Mouse (Mus musculus) NIH3T3 (cell line): ENCODE measurements around the gene B3gat2.

Experiments used
- DNase-seq: peaks from one replicate; pipeline ENCODE4 v3.0.0-alpha.2; 2012; ENCODE audit warnings: low read depth

Gene B3gat2

GRCm38 (mm10) chr1:23834819-23835218, 73.3 kb downstream of the B3gat2 start:
- DNase-seq: no peak

GRCm38 (mm10) chr1:23836630-23837029, 75.1 kb downstream of the B3gat2 start:
- no peak for DNase-seq

- DNase-seq: no peak
Observed at GRCm38 (mm10) chr1:23840924-23841323, 79.4 kb downstream of the B3gat2 start.

GRCm38 (mm10) chr1:23842629-23843028, 81.1 kb downstream of the B3gat2 start:
- no peak for DNase-seq

- DNase-seq: no peak
Observed at GRCm38 (mm10) chr1:23843790-23844189, 82.2 kb downstream of the B3gat2 start.

GRCm38 (mm10) chr1:23845007-23845406, 83.5 kb downstream of the B3gat2 start:
- no peak for DNase-seq

GRCm38 (mm10) chr1:23846044-23846680, 84.6 kb downstream of the B3gat2 start:
- no peak for DNase-seq

- no peak for DNase-seq
Observed at GRCm38 (mm10) chr1:23855623-23856022, 94.1 kb downstream of the B3gat2 start.

GRCm38 (mm10) chr1:23860944-23861343, 99.4 kb downstream of the B3gat2 start:
- no peak for DNase-seq

GRCm38 (mm10) chr1:23865566-23865965, 104.0 kb downstream of the B3gat2 start:
- DNase-seq: no peak

GRCm38 (mm10) chr1:23867350-23867862, 105.9 kb downstream of the B3gat2 start:
- no peak for DNase-seq

GRCm38 (mm10) chr1:23872194-23872593, 110.6 kb downstream of the B3gat2 start:
- no peak for DNase-seq

GRCm38 (mm10) chr1:23882681-23883080, 121.1 kb downstream of the B3gat2 start:
- no peak for DNase-seq

- DNase-seq: no peak
Observed at GRCm38 (mm10) chr1:23884087-23884668, 122.6 kb downstream of the B3gat2 start.

- DNase-seq: no peak
Observed at GRCm38 (mm10) chr1:23884914-23885313, 123.4 kb downstream of the B3gat2 start.

GRCm38 (mm10) chr1:23892072-23892471, 130.5 kb downstream of the B3gat2 start:
- no peak for DNase-seq
